Mouse (Mus musculus) limb, embryonic 14.5 days (tissue): ENCODE measurements around the gene Wwox. TPM values are rescaled to one million over a fixed set of nuclear protein-coding genes. Genes with fewer than 3 reads are reported as not detected.

Experiments used
- ATAC-seq: fragments of 200-750 bp; cut with Nextera tagmentation; 2 replicates; pipeline ENCODE4 v1.8.0; 2017; ENCODE audit warnings: low read depth, moderate number of reproducible peaks, moderate TSS enrichment; ENCODE audit not compliant: low FRiP score
- DNase-seq: peaks from one replicate; pipeline ENCODE4 v3.0.0-alpha.2; 2015; ENCODE audit warnings: low spot score
- H3K27ac ChIP-seq: fragments of 300-500 bp; sonication (generic); replicated peaks from 2 replicates; pipeline ENCODE4 v1.5.1; 2014; ENCODE audit warnings: low read depth, mild to moderate bottlenecking, low read length, moderate library complexity, mixed read lengths
- H3K27me3 ChIP-seq: fragments of 300-500 bp; sonication (generic); 2 replicates; pipeline ENCODE4 v1.6.1; 2014; ENCODE audit warnings: low read length, mixed read lengths; ENCODE audit not compliant: control insufficient read depth, insufficient read depth
- H3K36me3 ChIP-seq: fragments of 300-500 bp; sonication (generic); 2 replicates; pipeline ENCODE4 v1.6.1; 2014; ENCODE audit warnings: mild to moderate bottlenecking, low read length, moderate library complexity, mixed read lengths; ENCODE audit not compliant: control insufficient read depth, insufficient read depth
- H3K4me1 ChIP-seq: fragments of 300-500 bp; sonication (generic); 2 replicates; pipeline ENCODE4 v1.6.1; 2014; ENCODE audit warnings: antibody characterized with exemption, low read length, mixed read lengths; ENCODE audit not compliant: control insufficient read depth, insufficient read depth
- H3K4me2 ChIP-seq: fragments of 300-500 bp; sonication (generic); replicated peaks from 2 replicates; pipeline ENCODE4 v1.6.1; 2014; ENCODE audit warnings: low read depth, mild to moderate bottlenecking, low read length, moderate library complexity; ENCODE audit not compliant: severe bottlenecking
- H3K4me3 ChIP-seq: fragments of 300-500 bp; sonication (generic); replicated peaks from 2 replicates; pipeline ENCODE4 v1.5.1; 2014; ENCODE audit warnings: low read length
- H3K9ac ChIP-seq: fragments of 300-500 bp; sonication (generic); 2 replicates; pipeline ENCODE4 v1.6.1; 2014; ENCODE audit warnings: mild to moderate bottlenecking, low read depth, low read length, moderate library complexity; ENCODE audit not compliant: severe bottlenecking
- H3K9me3 ChIP-seq: fragments of 300-500 bp; sonication (generic); 2 replicates; pipeline ENCODE4 v1.6.1; 2016; ENCODE audit warnings: low read length; ENCODE audit not compliant: control insufficient read depth
- POLR2A ChIP-seq: fragments of 200-500 bp; IDR thresholded peaks from 2 replicates; pipeline ENCODE4 v1.8.0; 2012; ENCODE audit warnings: inconsistent platforms, mild to moderate bottlenecking, moderate library complexity, borderline replicate concordance; ENCODE audit not compliant: insufficient read depth, insufficient read length; ENCODE audit errors: extremely low read depth
- WGBS: fragments of 180-500 bp; shearing (Covaris S2); extraction: QIAGEN DNeasy Blood & Tissue Kit; methylation state at CpG from one replicate; pipeline ENCODE4 v1.1.7; 2014; 5-methylcytosine and 5-hydroxymethylcytosine counted together
- polyA plus RNA-seq, 2 experiments: library from polyadenylated mRNA; depleted of rRNA in 1 of 2; stranded (reverse) in 1 of 2; unstranded in 1 of 2; fragments of >200 nt; fragmentation: Nextera tagmentation in 1 of 2; extraction: Ambion mirVana in 1 of 2; gene quantifications; 2 replicates each; pipeline versions ENCODE4 v1.2.1 to v1.2.3; 2012 to 2014

Wwox gene
- polyA plus RNA-seq, 2 experiments = 8.6 to 9.4 TPM

DNA sequence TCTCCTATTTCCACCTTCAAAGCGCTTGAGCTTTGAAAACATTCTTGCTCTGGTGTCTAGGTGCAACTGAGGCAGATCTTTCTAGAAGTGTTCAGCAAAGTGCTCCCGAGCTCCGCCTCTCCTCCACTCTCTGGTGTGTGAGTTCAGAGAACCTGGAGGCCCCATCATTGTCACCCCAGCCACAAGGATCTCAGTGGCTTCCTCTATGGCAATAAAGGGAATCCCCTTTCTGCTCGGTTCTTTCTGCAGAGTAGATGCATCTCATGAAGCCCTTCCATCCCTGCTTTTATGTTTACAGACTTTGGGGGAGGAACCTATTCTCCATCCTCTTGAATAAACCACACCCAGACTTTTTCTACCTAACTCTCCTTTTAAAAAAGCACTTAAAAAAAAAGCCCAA lies 749.0 kb downstream of the Wwox start:
- no peak overlapping the region for H3K4me3 ChIP-seq
- H3K9me3 ChIP-seq = no peaks in the 10 kb centered on the region
- peaks cover 9% of the 10 kb centered on the region for H3K4me1 ChIP-seq
- no peak for DNase-seq
- no peak overlapping the region for H3K4me2 ChIP-seq
- TF ChIP-seq POLR2A = no peak
- no peaks in the 10 kb centered on the region for H3K27me3 ChIP-seq
- H3K9ac ChIP-seq = no peak overlapping the region
- WGBS = 80% methylated on average over 4 of the region's 4 CpGs
- ATAC-seq = no peak
- no peak overlapping the region for H3K27ac ChIP-seq
- H3K36me3 ChIP-seq = no peaks in the 10 kb centered on the region

DNA sequence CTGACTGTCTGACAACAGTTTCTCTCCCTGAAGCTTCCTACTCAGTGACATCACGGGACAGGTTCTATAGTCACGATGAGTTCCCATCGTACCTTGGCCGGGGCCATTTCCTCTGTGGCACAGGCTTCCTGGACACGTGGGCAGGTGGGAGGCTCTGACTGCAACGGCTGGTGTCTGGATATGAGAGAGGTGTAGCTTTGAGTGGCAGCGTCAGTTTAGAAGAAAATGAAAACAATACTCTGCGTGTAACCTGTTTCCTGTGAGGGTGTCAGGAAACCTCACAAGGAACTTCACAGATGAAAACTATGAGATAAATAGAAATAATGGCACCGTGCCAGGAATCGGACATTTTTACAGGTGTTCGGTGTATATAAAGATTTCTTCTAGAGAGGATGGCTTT lies 750.4 kb downstream of the Wwox start:
- H3K9ac ChIP-seq = no peak overlapping the region
- H3K9me3 ChIP-seq = no peaks in the 10 kb centered on the region
- TF ChIP-seq POLR2A = no peak
- H3K4me3 ChIP-seq = no peak overlapping the region
- WGBS = 60% methylated on average over 11 of the region's 11 CpGs
- H3K27ac ChIP-seq = no peak overlapping the region
- DNase-seq (no peak), ATAC-seq (no peak)
- no peaks in the 10 kb centered on the region for H3K36me3 ChIP-seq
- no peak overlapping the region for H3K4me2 ChIP-seq
- H3K4me1 ChIP-seq = peaks cover 9% of the 10 kb centered on the region
- no peaks in the 10 kb centered on the region for H3K27me3 ChIP-seq

DNA sequence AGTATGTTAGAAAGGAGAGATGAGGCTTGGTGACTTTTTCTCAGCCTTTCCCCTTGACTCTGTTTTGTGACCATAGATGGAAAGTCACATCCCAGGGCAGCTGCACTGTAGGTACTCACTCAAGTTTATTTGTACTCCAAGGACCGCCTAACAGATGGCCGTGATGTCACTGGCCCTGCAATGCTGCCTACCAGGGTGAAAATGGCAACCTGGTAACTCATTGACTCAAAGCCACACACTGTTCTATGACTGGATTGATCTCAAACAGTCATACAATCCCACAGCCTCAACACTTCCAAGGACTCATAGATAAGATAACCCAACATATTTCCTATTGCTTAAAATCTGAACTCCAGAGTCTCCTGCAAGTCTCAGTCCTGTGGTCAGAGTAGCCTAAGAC lies 754.3 kb downstream of the Wwox start:
- Histone ChIP-seq H3K4me1 (peaks cover 3% of the 10 kb centered on the region), H3K9ac (no peak overlapping the region), H3K27ac (no peak overlapping the region), H3K9me3 (peaks cover 3% of the 10 kb centered on the region; the same call in 1 of the 2 replicates), H3K27me3 (peaks cover 9% of the 10 kb centered on the region; the same call in 1 of the 2 replicates), H3K36me3 (no peaks in the 10 kb centered on the region), H3K4me2 (no peak overlapping the region), H3K4me3 (no peak overlapping the region)
- DNase-seq (no peak), ATAC-seq (no peak)
- no peak for TF ChIP-seq POLR2A
- WGBS = 86% methylated on average over 2 of the region's 2 CpGs

DNA sequence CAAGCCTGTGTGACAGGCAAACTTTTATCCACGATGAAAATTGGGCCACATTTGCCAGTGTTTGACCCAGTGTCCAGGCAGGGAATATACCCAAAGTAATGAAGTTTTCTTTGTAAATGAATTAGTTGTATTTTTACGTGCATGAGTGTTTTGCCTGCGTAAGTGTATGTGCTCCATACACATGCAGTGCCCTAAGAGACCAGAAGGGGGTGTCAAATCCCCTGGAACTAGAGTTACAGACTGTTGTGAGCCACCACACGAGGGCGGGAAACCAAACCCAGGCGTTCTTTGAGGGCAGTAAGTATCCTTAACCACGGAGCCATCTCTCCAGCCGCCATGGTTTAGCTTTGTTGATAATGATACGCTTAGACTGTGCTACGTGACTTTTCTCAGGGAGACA lies 755.9 kb downstream of the Wwox start:
- Histone ChIP-seq H3K9ac (no peak overlapping the region), H3K4me1 (0 out of 2 replicates have a peak, but pooled peaks cover 8% of the 10 kb centered on the region), H3K27me3 (peaks cover 20% of the 10 kb centered on the region; the same call in 1 of the 2 replicates), H3K36me3 (no peaks in the 10 kb centered on the region), H3K4me2 (no peak overlapping the region), H3K4me3 (no peak overlapping the region), H3K9me3 (peaks cover 3% of the 10 kb centered on the region; the same call in 1 of the 2 replicates), H3K27ac (no peak overlapping the region)
- ATAC-seq (no peak), DNase-seq (no peak)
- 91% methylated on average over 10 of the region's 10 CpGs for WGBS
- TF ChIP-seq POLR2A = no peak

DNA sequence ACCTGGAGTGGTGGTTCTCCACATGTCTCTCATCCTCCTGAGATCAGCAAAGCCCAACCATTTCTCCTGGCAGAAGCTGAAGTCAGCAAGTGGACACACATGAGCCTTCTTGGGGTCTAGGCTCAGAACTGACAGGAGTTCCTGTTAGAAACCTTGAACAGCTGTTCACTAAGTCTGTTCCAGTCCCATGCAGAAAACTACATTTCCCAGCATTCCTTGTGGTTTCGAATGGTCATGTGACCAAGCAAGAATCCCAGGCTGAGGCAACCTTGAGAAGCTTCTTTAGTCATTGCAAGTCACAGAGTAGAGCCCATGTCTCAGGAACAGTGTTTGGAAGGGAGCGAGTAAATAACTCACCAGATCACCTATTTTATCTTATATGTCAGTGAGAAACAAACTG lies 757.4 kb downstream of the Wwox start:
- peaks cover 14% of the 10 kb centered on the region for H3K4me1 ChIP-seq
- peaks cover 3% of the 10 kb centered on the region; the same call in 1 of the 2 replicates for H3K9me3 ChIP-seq
- no peaks in the 10 kb centered on the region for H3K36me3 ChIP-seq
- 58% methylated on average over 2 of the region's 2 CpGs for WGBS
- DNase-seq = no peak
- ATAC-seq = no peak
- H3K9ac ChIP-seq = no peak overlapping the region
- no peak for TF ChIP-seq POLR2A
- H3K4me2 ChIP-seq = no peak overlapping the region
- H3K27me3 ChIP-seq = peaks cover 21% of the 10 kb centered on the region; the same call in 1 of the 2 replicates
- H3K4me3 ChIP-seq = no peak overlapping the region
- H3K27ac ChIP-seq = no peak overlapping the region

DNA sequence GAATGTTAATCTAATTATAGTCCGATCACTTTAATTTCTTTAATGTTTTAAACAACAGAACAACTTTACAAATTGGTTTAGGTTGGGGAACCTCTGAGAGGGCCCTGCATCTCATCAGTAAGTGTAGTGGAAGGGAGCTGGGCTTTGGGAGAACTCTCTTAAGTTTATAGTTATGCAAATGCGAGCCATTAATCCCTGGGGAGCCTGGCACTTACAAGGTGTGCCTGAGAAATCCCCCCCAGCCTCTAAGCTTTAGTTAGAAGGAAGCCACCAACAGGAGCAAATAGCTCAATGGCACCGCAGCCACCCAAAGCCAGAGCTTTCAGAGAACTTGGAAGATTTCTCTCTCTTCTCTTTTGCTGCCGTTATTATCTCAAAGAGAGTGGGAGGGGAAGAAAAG lies 759.7 kb downstream of the Wwox start:
- no peak overlapping the region for H3K9ac ChIP-seq
- H3K27me3 ChIP-seq = peaks cover 21% of the 10 kb centered on the region; the same call in 1 of the 2 replicates
- no peak for TF ChIP-seq POLR2A
- no peak overlapping the region for H3K4me2 ChIP-seq
- peaks cover 16% of the 10 kb centered on the region for H3K4me1 ChIP-seq
- DNase-seq (no peak), ATAC-seq (no peak)
- H3K9me3 ChIP-seq = peaks cover 3% of the 10 kb centered on the region; the same call in 1 of the 2 replicates
- H3K27ac ChIP-seq = no peak overlapping the region
- H3K4me3 ChIP-seq = no peak overlapping the region
- 19% methylated on average over 4 of the region's 4 CpGs for WGBS
- H3K36me3 ChIP-seq = no peaks in the 10 kb centered on the region
